Mouse (Mus musculus) regulatory T cell (primary cell): ENCODE results near the gene Nlrc5.

Experiments
- in situ Hi-C: fragments of 300-600 bp; cut with MboI, MseI; formaldehyde crosslinking; loops from one replicate; pipeline ENCODE4 v1.15.1; 2025; ENCODE audit warnings: high pct_unique_total_duplicates

Nlrc5 gene

DNA sequence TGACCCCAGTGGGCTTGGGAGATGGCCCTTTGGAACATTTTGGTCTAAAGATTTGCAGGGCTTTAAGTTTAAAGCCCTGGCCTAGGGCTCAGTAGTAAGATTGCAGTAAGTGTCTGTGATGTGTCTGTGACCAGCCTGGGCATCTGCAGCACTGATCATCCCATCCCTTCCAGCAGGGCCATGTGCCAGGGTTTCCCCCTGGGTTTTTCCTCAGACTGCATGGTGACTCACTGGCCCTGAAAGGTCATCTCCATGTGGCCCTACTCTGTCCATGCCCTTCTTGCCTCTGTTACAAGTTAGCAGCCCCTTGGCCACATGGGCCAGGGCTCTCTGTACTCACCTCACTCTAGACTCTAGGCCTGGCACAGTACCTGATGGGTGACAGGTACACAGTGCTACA lies 130.3 kb downstream of the Nlrc5 start:
- in situ Hi-C loops = no loop called here

DNA sequence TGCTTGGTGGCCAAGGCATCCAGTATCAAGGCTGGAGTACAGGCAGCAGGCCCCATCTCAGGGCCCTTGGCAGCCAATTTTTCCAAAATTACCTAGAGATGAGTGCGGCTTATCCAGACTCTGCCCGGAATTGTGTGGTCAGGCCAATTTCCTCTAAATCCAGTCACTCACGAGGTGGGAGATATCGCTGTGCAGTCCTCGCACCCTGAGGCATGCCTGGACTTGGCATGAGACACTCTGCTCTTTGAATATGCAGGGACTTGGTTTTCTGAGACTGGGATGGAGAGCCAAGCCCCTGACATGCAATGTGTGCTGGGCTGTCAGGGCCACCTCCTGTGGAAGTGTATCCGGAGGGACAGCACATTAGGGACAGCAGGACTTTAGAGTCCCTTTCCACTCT lies 131.9 kb downstream of the Nlrc5 start:
- in situ Hi-C loops = no loop called here

DNA sequence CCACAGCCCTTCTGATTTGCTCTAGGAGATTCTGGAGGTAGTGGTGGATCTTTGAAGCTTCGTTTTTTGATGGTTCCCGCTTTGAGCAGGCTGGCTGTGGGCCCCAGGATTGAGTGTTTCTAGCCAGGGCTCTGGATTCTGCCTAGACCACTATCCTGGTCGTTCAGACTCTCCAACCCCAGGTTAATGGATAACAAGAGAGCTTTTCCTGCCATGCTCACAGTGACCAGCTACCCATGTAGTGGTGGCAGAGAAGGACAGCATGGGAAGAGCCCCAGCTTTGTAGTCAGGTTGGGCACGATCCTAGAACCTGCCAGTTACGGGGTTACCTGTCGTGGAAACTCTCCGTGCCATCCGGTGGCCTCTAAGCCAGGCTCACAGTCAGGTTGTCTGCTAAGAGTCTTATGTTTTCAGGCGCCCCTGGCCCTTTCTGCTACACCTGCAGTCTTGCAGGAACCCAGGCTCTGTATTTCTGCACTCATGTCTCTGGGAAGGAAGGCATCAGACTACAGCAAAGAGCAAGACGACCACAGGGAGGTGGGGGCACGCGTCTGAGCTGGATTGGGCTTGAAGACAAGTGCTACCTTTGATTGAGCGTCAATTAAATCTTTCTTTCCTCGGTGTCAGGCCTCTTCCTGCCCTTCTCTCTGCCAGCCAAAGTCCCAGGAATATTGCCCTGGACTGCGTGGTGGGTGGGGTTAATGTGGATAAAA lies 132.4 kb downstream of the Nlrc5 start:
- in situ Hi-C loops = no loop called here

DNA sequence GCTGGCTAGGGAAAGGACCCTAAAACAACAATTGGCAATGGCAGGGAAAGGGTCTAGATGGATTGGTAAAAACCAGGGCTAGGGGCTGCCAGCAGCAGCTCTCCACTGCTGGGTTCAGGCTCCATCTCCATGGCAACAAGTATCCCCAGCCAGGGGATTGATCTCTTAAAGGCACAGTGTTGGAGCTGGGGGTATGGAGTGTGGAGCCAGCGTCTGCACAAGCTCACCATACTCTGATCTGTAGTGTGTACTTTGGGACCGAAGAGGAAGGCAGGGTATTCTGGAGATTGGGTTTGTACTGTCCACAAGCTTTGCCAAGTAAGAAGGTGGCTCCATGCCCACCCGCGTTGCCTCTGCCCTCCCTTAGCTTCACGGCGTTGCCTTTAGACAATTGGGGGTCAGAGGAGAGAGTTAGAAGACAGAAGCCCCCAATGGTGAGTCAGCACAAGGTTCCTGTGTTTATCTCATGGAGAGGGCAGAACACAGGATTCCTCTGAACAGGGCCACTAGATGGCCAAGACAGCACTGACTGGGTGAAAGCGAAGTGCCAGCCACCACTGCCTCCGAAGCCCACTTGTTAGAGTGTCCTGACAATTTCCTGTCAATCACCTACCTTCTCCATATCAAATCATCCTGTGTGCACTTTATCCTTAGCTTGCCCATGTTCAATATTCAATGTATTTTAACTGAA lies 133.1 kb downstream of the Nlrc5 start:
- in situ Hi-C loops = no loop called here

DNA sequence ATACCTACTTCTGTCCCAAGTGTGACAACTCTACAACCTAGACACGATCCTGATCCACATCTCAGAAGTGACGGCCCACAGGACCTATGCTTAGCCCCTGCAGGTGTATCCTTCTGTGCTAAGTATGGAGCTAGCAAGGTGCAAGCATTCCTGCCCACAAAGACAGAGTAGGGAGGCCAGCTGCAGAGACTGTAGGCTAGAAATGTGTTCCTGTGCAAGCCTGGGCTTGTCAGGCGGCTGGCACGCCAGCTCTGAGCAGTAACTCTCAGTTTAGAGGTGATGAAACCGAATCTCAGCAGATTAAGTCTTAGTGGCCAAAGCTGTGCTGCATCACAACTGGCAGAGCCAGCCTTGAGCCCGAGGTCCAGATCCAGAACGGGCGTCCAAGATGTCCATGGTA lies 133.9 kb downstream of the Nlrc5 start:
- in situ Hi-C loops = no loop called here

DNA sequence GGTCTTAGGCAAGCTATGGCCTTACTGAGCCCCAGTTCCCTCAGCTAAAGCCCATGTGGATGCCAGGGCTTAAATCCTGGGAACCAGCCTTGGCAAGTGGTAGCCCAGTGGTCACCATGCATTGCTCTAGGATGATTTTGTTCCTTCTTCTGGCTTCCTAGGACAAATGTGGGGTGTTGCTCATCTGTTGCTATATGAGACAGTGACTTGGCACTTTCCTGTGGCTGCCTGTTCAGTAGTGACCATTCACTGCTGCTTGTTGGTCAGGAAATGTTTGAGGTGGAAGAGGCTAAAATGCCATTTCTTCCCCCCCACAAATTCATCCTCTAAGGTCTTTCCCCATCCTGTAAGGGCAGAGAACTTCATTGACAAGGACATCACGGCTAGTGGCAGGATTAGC lies 135.3 kb downstream of the Nlrc5 start:
- in situ Hi-C loops = no loop called here

DNA sequence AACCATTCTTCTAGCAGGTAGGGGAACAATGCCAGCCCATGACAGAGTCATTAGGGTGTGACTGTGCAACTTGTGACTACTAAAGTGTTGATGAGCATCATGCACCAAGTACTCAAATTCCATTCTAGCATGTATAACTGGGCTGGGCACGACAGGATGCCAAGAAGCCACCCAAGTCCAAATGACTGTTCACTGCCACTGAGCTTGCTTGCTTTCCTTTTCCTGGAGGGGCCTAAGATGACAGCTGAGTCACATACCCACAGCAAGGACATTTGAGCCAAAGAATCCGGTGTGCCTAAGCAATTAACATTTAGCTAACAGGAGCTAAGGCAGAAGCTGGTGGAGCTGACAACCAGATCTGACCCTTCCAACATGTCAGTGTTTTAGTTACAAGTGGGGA lies 137.7 kb downstream of the Nlrc5 start:
- in situ Hi-C loops = no loop called here

DNA sequence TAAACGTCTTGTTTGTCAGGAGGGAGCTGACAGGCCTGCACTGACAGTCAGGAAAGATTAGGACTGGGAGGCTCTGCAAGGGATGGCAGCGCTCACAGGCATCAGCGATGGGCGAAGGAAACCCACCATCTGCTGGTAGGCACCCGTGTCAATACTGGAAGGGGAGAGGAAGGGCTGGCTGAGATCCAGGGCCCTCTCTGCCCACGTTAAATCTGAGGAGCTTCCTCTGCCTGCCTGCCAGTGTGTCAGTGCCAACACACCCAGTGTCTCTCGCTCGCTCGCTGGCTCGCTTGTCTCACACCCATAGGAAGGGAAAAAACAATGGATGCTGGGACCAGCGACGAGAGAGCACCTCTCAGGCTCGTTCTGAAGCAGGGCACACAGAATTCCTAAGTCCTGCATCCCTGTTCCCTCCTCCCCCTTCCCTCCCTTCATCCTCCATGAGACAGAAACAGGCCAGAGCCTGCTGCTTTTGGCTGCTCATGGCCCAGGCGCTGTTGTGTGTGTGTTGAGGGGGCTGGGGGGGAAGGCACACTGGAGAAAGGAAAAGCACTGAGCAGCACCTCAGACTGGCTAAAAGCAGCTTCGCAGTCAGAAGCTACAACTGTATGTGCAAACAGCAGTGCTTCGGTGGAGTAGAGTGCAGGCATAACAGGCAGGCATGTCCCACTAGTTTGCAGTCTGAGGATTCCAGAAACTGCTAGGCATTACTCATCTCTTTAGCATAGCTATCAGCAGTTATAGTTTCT lies 140.2 kb downstream of the Nlrc5 start:
- in situ Hi-C loops = no loop called here

DNA sequence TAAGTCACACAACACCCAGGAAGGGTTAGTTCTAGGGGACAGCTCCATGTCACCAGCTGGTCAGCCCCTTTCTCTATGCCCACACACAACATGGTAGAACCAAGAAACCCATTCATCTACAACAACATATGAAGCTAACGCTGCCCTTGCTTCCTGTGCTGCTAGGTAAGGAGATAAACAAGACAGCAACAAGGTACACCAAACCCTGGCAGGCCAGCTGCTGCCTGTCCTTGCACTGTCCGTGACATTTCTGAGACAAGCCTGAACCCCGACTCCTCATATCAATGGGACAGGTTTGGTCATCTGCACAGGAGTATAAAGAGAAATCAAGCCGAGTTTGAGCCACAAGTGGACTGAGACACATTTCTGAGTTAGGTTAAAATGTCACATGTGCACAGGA lies 141.0 kb downstream of the Nlrc5 start:
- in situ Hi-C loops = no loop called here
